Mouse (Mus musculus) embryonic fibroblast, embryonic 13.5 days (primary cell): ENCODE data around the gene Vmn2r90. TPM values are rescaled to one million over a fixed set of nuclear protein-coding genes. Genes with fewer than 3 reads are reported as not detected.
"Not testable (repeated sequence)": the region's sequence is repeated elsewhere in the genome, so short reads cannot be mapped to it uniquely, and the experiment has no call there.

Source experiments
- H3K27ac ChIP-seq: 2 replicates; pipeline ENCODE4 v1.5.1; 2012; ENCODE audit warnings: low read length, control low read depth, inconsistent platforms; ENCODE audit not compliant: insufficient read depth
- H3K4me1 ChIP-seq: 2 replicates; pipeline ENCODE4 v1.6.1; 2011; ENCODE audit warnings: low read length; ENCODE audit not compliant: control insufficient read depth, insufficient read depth
- H3K4me3 ChIP-seq: 2 replicates; pipeline ENCODE4 v1.5.1; 2011; ENCODE audit warnings: mild to moderate bottlenecking, control low read depth, low read length; ENCODE audit not compliant: insufficient read depth
- CTCF ChIP-seq: IDR thresholded peaks from 2 replicates; pipeline ENCODE4 v1.5.1; 2011; ENCODE audit warnings: mild to moderate bottlenecking, control low read depth, low read length, moderate library complexity, borderline replicate concordance; ENCODE audit not compliant: insufficient read depth
- POLR2A ChIP-seq: IDR thresholded peaks from 2 replicates; pipeline ENCODE4 v1.6.1; 2011; ENCODE audit warnings: low read depth, mild to moderate bottlenecking, control low read depth, low read length, moderate library complexity
- polyA plus RNA-seq: library from polyadenylated mRNA; stranded (reverse); fragments of >200 nt; gene quantifications from 2 replicates; pipeline ENCODE4 v1.2.4, GENCODE M21; 2011; ENCODE audit warnings: low read depth; ENCODE audit not compliant: missing spikeins, insufficient read length

The Vmn2r90 gene
- polyA plus RNA-seq: not detected in 2 replicates

DNA sequence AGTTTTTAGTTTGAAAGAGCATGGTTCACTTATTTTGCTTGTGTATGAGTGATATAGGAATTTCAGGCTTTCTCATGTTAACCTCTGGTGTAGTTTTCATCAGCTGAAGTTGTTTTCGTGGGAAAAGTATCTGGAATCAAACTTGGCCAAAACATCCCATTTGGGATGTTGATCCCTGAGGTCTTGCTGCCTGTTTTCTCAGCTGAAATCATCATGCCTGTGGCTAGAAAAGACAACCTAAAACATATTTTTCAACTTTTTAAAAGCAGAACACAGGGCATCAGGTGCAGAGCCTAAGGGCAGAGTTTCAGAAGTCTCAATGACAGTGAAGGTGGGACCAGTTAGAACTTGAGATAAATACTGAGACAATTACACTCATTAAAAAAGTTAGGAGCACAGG lies at the start of gene Vmn2r90:
Vmn2r90 (plus strand) TSS at position 301 of the 400 bp plus-strand sequence.
- Histone ChIP-seq H3K27ac (no peak within 1 kb of the TSS), H3K4me1 (no peaks in the 10 kb centered on the region), H3K4me3 (no peak within 1 kb of the TSS)
- no peak for TF ChIP-seq POLR2A
- TF ChIP-seq CTCF: no peak

GRCm38 (mm10) chr17:17654997-17655828 lies 48.3 kb upstream of the Vmn2r90 start:
- no peak for TF ChIP-seq CTCF
- no peak for TF ChIP-seq POLR2A

DNA sequence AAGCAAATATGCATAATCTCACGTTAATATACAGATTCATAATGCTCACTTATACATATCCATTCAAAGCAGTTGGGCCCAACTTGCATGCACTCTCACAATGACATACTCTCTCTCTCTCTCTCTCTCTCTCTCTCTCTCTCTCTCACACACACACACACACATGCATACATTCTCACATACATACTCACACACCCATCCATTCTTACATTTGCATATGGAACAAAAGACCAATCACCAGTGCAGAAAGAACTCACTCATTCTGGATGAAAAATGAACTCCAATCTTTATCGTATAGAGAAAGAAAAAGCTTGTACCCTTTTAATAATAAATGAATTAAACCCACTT lies 47.7 kb upstream of the Vmn2r90 start:
- no peaks in the 10 kb centered on the region for H3K4me1 ChIP-seq
- no peak overlapping the region for H3K27ac ChIP-seq
- H3K4me3 ChIP-seq: no peak overlapping the region
- TF ChIP-seq POLR2A (no peak), CTCF (no peak)

More at GRCm38 (mm10) chr17:17654997-17655828, 48.3 kb upstream of the Vmn2r90 start:
- Histone ChIP-seq H3K27ac (no peak overlapping the region), H3K4me3 (no peak overlapping the region), H3K4me1 (no peaks in the 10 kb centered on the region)

- Histone ChIP-seq H3K4me3 (no peak overlapping the region), H3K4me1 (no peaks in the 10 kb centered on the region), H3K27ac (no peak overlapping the region)
- TF ChIP-seq CTCF (no peak), POLR2A (no peak)
These were observed 24.8 kb upstream of the Vmn2r90 start for GRCm38 (mm10) chr17:17678781-17679180.

DNA sequence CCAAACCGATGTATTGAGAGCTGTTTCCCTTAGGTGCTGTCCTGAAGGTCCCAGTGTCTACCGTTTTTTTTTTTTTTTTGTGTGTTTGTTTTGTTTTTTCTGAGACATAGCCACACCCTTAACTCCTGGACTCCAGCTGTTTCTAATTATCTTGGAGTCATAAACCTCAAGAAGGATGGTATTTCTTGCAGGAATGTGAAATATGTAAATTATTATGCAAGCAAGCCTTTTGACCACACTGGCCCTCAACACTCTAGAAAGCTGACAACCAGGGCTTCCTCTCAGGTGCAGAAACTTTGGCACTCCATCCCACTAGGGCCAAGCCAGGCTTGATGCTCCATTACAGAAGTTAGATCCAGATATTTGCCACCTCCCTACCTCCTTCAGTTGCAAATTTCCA lies 12.9 kb upstream of the Vmn2r90 start:
- TF ChIP-seq POLR2A (no peak), CTCF (no peak)
- Histone ChIP-seq H3K4me1 (peaks cover 2% of the 10 kb centered on the region; the same call in 1 of the 2 replicates), H3K4me3 (no peak overlapping the region), H3K27ac (no peak overlapping the region)

DNA sequence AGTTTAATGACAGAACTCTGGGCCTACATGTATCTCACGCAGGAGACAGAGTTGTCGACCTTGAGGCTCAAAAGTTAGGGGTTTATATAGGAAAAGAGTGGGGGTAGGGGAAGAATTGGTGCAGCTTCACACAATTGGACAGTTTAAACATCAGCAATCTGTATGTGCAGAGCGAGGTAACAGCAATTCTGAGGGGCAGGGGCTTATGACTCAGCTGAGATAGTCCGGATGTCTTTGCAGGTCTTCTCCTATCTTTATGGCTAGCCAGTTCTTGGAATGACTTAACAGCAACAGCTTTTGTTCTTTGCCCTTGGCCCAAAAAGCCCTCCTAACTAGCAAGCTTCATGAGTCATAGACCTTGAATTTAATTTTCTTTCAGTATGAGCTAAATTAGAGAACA lies 28.8 kb downstream of the Vmn2r90 start:
- H3K4me1 ChIP-seq, H3K27ac ChIP-seq, H3K4me3 ChIP-seq: not testable (repeated sequence)

GRCm38 (mm10) chr17:17738635-17739034 lies 35.1 kb downstream of the Vmn2r90 start:
- no peak overlapping the region for H3K4me3 ChIP-seq
- TF ChIP-seq CTCF: no peak
- TF ChIP-seq POLR2A: no peak
- no peak overlapping the region for H3K27ac ChIP-seq
- H3K4me1 ChIP-seq: no peaks in the 10 kb centered on the region

DNA sequence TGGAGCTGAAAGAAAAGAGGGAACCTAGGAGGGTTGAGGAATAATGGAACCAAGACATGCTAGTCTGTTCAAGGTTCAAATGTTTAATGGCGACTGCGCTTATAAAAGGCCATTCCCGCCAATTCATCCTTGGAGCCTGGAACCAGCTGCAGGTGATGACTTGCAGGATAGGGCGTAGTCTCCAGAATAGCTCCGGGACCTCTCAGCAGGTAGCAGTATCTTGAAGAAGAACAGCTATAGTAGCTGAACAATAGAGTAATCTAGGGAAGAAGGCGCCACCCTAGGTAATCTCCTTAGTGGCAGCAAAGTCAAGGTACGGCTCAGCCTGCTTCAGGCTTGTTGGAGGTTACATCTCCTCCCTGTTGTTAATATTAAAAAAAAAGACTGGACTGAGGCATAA lies 35.8 kb downstream of the Vmn2r90 start:
- H3K27ac ChIP-seq, H3K4me1 ChIP-seq, H3K4me3 ChIP-seq: not testable (repeated sequence)

GRCm38 (mm10) chr17:17739936-17740335 lies 36.4 kb downstream of the Vmn2r90 start:
- H3K4me3 ChIP-seq, H3K27ac ChIP-seq, H3K4me1 ChIP-seq: not testable (repeated sequence)

GRCm38 (mm10) chr17:17741516-17741915 lies 38.0 kb downstream of the Vmn2r90 start:
- not testable (repeated sequence) for H3K27ac ChIP-seq, H3K4me1 ChIP-seq, H3K4me3 ChIP-seq

DNA sequence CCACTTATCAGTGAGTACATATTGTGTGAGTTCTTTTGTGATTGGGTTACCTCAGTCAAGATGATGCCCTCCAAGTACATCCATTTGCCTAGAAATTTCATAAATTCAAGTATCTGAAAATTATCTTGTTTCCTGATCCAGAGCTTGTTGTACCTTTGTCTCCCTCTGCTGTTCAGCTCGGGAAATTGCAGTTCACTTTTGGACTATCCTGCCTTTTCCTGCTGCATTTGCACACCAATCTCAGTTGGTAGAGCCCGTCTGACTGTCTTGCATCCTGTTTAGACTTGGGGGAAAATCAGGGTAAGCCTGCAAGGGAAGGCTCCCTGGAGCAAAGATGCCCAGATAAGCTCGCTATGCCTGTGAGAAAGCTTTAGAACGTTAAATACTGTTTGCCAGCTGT lies 45.8 kb downstream of the Vmn2r90 start:
- H3K27ac ChIP-seq, H3K4me1 ChIP-seq, H3K4me3 ChIP-seq: not testable (repeated sequence)
